Mouse (Mus musculus): ENCODE measurements around the gene Gm27021.

DNA sequence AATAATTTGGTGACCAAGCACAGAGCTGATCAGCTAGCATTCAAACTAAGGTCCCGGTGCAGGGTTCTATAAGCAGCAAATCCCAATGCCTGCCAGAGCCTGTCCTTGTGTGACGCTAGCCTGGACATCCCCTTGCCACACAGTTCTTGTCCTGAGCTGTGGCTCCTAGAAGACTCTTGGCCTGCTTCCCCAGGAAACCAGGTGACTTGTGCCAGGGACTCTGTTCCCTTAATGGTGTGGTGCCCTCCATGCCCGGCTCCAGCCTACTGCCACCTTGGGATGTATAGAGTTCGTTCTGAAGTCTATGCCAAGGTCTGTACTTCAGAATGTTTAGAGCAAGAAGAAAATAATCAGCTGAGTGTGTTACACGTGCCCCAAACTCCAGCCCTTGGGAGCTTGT lies 18.7 kb upstream of the Gm27021 start:
- no peak for TF ChIP-seq CTCF (IDR thresholded peaks at IDR 0.05; ENCODE audit: control insufficient read depth, insufficient read depth, insufficient replicate concordance, low read depth, low read length)
- no peak for TF ChIP-seq POLR2A (IDR thresholded peaks at IDR 0.05; ENCODE audit: control insufficient read depth, low read depth, low read length)
